Mouse (Mus musculus) erythroid progenitor cell, adult 5-6 weeks (primary cell): ENCODE measurements at regions not wholly inside any gene's neighbourhood (a gene's known extent, or its start where the extent isn't known, plus 50 kb on each side); places are given as distances from the start of the nearest gene placed in this dataset.
"Not testable (repeated sequence)": the region's sequence is repeated elsewhere in the genome, so short reads cannot be mapped to it uniquely, and the experiment has no call there.

Experiments
- ATAC-seq: replicated peaks from 2 replicates; pipeline ENCODE4 v1.8.0; 2016; ENCODE audit warnings: moderate number of reproducible peaks, mild to moderate bottlenecking, moderate TSS enrichment, inconsistent platforms; ENCODE audit not compliant: poor library complexity, low FRiP score, severe bottlenecking

DNA sequence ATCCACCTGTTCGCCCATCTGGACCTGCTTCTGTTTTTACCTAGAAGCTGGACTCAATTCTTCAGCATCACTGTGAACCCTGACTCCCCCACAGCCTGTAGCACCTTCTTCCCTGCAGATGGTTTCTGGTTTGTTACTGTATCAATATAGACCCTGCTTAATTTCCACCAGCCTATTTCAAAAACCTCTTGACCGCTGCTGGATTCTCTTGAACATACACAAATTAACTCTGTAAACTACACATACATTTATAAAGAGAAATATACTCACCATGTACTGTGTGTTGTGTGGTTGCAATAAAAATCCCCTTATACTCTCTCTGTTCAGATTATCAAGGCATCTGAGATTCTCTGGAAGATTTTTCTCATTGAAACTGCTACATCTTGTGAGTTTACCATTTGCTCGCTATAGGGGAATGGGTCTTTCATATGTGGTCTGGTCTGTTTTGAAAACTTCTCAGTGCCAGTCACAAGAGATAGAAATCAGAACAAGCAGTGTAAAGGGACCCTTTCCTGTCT lies 89.8 kb upstream of the Cpsf6 start:
- no peak for ATAC-seq

DNA sequence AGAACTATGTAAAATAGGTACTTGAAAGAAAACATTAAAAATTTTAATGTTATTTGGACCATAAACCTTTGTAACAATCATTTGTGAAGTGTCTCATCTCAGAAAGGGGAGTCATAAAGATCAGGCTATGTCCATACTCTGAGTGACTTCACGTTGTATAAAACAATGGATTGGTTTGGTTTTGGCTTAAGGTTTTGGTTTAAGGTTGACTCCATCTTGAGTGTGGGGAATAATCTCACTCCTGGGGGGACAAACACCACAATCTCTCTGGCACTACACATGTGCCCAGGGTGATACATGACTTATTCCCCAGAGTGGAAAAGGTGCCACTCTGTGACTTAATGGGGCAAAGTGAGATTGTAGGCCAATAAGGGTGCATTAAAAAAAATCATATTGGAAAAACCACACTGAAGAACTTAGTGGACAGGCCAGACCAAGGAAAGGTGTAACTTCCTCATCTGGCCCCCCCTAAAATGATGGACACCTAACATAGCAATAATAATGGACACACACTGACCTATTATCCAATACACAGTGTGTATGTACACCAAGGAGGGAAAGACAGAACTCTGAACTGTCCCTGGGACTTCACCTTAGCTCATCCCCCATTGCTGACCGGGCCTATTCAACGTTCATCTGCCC lies 89.2 kb upstream of the Cpsf6 start:
- ATAC-seq, result no peak

DNA sequence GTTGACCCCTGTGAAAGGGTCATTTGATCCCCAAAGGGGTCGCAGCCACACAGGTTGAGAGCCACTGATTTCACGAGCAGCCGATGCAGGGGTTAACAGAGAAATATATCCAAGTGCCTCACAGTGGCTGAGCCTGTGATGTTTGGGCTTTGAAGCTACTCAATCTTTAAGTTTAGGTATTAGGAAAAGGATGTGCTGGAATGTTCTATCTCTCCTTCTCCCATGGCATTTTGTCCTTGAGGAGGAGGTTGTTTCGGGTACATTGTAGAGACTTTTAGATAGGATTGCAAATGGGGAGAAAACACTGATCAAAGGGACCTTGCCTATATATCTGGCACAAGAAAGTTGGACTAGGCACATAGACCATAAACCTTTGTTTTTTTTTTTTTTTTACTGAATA lies 88.6 kb upstream of the Cpsf6 start:
- ATAC-seq, result no peak

DNA sequence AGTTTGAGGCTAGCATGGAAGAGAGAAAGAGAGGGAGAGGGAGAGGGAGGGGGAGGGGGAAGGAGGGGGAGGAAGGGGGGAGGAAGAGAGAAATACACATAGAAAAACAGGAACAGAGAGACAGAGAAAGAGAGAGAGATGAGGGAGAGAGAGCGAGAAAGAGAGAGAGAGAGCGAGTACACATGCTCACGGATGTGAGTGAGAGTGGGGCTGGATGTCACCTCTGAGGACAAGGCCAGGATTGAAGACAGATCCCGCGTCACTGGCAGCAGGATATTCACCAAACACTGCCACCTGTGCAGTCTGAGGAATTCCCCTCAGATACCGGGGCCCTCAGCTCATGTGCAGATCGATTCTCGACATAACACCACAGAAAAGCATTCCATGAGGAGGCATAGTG lies 87.3 kb upstream of the Cpsf6 start:
- ATAC-seq, result no peak

GRCm38 (mm10) chr10:117466391-117466790 lies 86.6 kb upstream of the Cpsf6 start:
- no peak for ATAC-seq

DNA sequence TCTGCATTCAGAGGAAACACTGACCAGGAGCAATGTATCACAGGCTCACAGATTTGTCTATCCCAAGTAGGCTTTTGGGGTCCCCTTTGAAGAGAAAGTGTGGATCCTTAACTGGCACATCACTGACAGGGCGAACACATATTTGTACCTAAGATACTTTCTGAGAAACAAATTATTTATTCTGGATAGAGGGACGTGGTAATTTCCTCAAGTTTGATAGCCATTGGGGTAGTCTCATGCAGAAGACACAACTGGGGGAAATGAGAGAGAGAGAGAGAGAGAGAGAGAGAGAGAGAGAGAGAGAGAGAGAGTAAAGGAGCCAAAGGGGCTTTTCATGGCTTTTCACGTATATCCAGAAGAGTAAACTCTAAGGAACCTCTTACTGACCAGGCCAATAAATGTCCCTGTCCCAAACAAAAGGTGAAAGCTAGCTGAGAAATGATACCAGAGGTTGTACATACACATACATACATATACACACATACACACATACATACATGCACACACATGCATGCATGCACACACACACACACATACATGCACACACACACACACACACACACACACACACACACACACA lies 85.9 kb upstream of the Cpsf6 start:
- ATAC-seq, result no peak

GRCm38 (mm10) chr10:117465058-117465660 lies 85.3 kb upstream of the Cpsf6 start:
- ATAC-seq, result no peak

GRCm38 (mm10) chr10:117464331-117464730 lies 84.5 kb upstream of the Cpsf6 start:
- not testable (repeated sequence) for ATAC-seq

DNA sequence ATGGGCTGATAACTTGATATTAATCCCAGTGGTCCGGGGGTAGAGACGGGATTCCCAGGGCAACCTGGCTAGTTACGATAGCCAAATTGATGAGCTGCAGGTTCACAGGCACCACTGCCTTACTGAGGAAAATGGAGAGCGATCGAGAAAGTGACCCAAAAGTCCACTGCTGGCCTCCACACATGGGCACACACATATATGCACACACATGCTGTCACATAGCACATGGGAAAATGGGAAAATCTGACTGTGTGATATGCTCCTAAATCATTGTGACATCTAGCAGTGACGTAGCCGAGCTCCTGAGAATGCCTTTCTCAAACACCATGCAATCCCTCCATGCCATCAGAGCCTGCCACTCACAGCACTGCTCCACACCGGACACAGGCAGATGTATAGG lies 83.8 kb upstream of the Cpsf6 start:
- no peak for ATAC-seq

- ATAC-seq, result no peak
These were observed 83.1 kb upstream of the Cpsf6 start for GRCm38 (mm10) chr10:117462921-117463320.

GRCm38 (mm10) chr10:117461791-117462516 lies 82.1 kb upstream of the Cpsf6 start:
- ATAC-seq, result no peak

DNA sequence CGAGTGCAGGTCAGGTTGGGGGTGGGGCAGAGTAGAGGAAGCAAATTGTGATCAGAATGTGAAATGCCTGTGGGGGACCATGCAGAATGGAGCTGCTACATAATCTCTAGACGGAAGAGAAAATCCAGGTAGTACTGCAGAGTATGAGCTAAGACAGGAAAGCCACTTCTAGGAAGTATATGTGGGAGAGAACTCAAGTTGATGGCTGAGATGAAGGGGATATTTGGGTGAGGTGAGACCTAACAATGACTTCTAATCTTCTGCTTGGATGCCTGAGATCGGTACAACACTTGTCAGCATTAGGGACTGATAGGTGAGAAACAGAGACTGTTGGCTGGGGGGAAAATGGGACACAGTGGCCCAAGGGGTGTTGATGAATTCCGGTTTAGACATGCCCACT lies 81.4 kb upstream of the Cpsf6 start:
- ATAC-seq, result no peak

- ATAC-seq, result no peak
These were observed 80.5 kb upstream of the Cpsf6 start for GRCm38 (mm10) chr10:117460366-117460730.

DNA sequence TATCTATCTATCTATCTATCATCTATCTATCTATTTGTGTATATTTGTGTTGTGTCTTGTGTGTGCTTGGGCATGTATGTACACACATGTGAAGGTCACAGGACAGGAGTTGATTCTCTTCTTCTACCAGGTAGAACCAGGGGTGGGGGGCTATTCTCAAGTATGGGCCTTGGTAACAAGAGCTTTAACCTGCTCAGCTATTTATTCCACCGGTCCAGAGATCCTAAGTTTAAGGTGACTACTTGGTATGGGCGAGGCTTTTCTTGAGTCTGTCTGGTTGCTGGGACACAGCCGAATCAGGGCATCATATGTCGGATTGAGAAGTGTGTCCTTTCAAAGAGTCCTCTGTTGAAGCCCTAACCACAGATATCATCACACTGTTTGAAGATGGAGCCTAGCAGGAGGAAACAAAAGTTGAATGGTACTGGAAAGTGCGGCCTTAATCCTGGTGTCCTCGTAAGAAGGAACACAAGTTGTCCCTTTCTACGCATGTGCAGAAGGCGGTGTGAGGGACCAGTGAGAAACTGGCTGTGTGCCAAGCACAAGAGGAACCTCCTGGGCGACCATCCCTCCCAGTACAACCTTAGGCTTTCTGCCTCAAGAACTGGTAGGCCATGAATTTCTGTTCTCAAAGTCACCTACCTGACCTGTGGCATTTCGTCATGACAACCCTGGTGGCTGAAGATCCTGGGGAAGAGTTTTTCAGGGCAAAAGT lies 80.0 kb upstream of the Cpsf6 start:
- ATAC-seq, result no peak

DNA sequence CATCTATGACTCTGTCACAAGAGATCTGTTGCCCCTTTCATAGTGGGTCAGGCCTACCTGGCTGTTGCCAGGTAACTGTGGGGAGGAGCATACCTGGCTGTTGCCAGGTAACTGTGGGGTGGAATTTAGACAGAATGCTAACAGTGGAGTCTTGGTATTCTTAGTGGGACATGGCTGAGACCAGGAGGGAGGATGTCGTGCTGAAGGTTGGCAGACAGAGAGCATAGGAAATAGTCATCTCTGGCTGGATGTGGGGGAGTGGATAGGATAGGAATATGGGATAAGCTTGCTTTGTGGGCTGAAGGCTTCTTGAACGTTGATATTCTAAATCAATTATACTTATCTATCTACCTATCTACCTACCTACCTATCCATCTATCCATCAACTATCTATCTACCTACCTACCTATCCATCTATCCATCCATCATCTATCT lies 79.2 kb upstream of the Cpsf6 start:
- no peak for ATAC-seq

GRCm38 (mm10) chr10:117458271-117459040 lies 78.6 kb upstream of the Cpsf6 start:
- ATAC-seq, result no peak

GRCm38 (mm10) chr10:117457701-117457950 lies 77.8 kb upstream of the Cpsf6 start:
- no peak for ATAC-seq

- ATAC-seq, result no peak
These were observed 77.3 kb upstream of the Cpsf6 start for GRCm38 (mm10) chr10:117456904-117457700.

DNA sequence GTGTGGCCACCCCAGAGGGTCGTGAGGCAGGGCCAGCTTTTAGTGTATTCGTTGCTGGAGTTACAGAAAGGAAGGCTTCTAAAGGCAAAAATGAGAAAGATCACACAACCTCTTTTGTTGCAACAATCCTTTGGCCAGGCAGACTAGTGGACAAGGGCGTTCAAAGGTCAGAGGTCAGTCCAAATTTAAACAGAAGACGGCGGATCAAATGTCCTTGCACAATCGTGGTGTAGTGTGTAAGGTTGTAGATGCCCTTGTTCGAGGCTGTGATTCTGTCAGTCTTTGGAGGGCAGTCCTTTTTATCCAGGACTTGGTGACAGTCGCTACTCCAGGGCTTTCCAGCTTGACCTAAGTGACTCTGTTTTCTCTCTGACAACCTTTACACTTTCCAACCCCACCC lies 76.6 kb upstream of the Cpsf6 start:
- no peak for ATAC-seq
